Mouse (Mus musculus) megakaryocyte, embryonic 14.5 days (primary cell): ENCODE measurements around the gene Epha1. TPM values are rescaled to one million over a fixed set of nuclear protein-coding genes. Genes with fewer than 3 reads are reported as not detected.

ENCODE experiments used
- H3K27me3 ChIP-seq: replicated peaks from 2 replicates; pipeline ENCODE3; 2012; ENCODE audit warnings: inconsistent platforms
- H3K36me3 ChIP-seq: replicated peaks from 2 replicates; pipeline ENCODE3; 2012; ENCODE audit warnings: low read length, inconsistent platforms, mixed read lengths
- H3K4me1 ChIP-seq: 2 replicates; pipeline ENCODE4 v1.6.1; 2012; ENCODE audit warnings: inconsistent platforms
- H3K4me3 ChIP-seq: replicated peaks from 2 replicates; pipeline ENCODE3; 2012; ENCODE audit warnings: moderate library complexity, mild to moderate bottlenecking, inconsistent platforms
- H3K9me3 ChIP-seq: 2 replicates; pipeline ENCODE4 v1.6.1; 2012; ENCODE audit warnings: inconsistent platforms
- FLI1 ChIP-seq: IDR thresholded peaks from 2 replicates; pipeline ENCODE4 v1.6.1; 2012; ENCODE audit warnings: low read length, inconsistent platforms, mixed read lengths
- GATA1 ChIP-seq: IDR thresholded peaks from 3 replicates; pipeline ENCODE4 v1.6.1; 2012; ENCODE audit warnings: mixed read lengths, low read length, inconsistent platforms, borderline replicate concordance
- polyA plus RNA-seq: library from polyadenylated mRNA; stranded (reverse); fragments of >175 nt; gene quantifications from 2 replicates; pipeline ENCODE4 v1.2.3, GENCODE M21; 2012; ENCODE audit warnings: low replicate concordance; ENCODE audit not compliant: insufficient read depth

Gene Epha1
- polyA plus RNA-seq, 1 experiment, result not detected

DNA sequence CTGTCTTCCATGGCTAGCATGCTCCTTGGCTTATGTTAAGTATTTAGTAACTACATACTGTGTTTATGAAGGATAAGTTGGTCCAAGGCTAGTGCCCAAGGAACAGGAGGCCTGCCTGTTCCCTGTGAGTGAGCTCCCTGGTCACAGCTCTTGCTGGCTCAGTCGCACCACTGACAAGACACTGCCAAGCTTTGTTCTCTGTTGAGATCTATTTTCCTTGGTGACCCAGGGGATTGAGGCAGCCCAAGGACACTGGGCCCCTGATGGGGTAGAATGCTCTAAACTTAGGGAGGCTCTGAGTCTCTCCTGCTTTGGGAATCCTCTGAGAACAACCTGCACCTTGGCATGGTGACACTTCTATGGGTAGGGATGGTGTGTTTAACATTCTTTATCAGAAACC lies 11.0 kb downstream of the Epha1 start:
- Histone ChIP-seq H3K27me3 (no peaks in the 10 kb centered on the region), H3K36me3 (peaks cover 85% of the 10 kb centered on the region), H3K9me3 (no peaks in the 10 kb centered on the region), H3K4me1 (peaks cover 85% of the 10 kb centered on the region), H3K4me3 (peak overlapping the region; percentile 10)
- TF ChIP-seq FLI1, result no peak
- TF ChIP-seq GATA1, result no peak

DNA sequence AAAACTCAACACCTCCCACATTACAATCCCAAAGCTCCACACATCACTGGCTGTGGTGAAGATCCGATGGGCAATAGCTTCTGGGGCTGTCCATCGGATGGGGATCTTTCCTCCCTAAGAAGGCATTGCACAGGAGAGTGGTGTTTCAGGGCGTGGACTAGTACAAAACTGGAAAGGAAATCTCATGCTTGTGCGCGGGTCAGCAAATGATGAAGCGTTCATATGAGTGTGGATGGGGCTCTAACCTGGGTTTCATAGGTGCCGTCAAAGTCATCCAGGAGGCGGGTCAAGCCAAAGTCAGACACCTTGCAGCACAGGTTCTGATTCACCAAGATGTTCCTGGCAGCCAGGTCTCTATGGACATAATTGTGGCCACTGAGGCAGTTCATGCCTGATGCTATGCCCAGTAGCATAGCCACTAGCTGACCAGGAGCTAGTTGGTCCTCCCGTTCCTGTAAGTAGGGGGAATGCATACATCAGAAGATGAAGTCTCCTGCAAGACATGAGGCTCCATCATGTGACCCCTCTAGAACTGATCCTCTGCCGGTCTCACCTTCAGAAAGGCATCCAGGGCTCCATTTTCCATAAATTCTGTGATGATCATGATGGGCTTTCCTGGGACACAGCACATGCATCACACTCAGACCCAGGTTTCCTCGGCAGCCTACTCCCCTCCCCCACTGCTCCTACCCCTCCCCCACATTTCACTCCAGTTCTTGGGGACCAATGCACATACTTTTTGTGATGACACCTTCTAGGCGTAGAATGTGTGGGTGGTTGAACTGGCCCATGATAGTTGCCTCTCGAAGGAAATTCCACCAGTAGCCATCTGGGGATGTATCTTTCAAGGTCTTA lies 11.8 kb downstream of the Epha1 start:
- Histone ChIP-seq H3K9me3 (no peaks in the 10 kb centered on the region), H3K4me1 (peaks cover 94% of the 10 kb centered on the region), H3K4me3 (peak overlapping the region; percentile 19), H3K27me3 (no peaks in the 10 kb centered on the region), H3K36me3 (peaks cover 93% of the 10 kb centered on the region)
- TF ChIP-seq GATA1, result no peak
- TF ChIP-seq FLI1, result no peak

DNA sequence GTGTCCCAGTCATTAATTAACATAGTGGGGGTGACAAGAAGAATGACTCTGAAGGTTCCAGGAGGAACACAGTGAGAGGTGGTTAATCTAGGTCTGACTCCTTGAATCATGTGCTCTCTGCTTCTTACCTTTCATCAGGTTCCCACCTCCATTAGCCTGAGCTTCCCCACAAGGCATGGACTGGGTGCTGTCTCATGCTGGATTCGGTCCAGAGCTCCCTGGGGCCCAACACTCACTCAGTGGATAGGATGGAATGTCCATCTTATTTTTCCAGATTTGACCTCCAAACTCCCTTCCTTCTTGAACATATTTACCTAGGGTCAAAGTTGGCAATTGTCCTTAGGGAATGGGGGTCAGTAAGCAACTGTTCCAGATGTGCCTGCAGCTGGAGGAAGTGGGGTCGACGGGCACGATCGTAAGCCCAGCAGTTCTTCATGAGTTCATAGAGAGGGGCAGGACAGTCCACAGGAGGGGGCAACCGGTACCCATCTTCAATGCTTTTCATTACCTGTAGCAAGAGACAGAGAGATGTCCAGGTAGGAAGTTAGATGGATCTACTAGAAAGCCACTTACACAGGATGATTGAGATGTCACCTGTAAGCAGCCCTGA lies 12.7 kb downstream of the Epha1 start:
- Histone ChIP-seq H3K36me3 (peaks cover 98% of the 10 kb centered on the region), H3K9me3 (no peaks in the 10 kb centered on the region)
- no peak for TF ChIP-seq GATA1
- TF ChIP-seq FLI1, result no peak

DNA sequence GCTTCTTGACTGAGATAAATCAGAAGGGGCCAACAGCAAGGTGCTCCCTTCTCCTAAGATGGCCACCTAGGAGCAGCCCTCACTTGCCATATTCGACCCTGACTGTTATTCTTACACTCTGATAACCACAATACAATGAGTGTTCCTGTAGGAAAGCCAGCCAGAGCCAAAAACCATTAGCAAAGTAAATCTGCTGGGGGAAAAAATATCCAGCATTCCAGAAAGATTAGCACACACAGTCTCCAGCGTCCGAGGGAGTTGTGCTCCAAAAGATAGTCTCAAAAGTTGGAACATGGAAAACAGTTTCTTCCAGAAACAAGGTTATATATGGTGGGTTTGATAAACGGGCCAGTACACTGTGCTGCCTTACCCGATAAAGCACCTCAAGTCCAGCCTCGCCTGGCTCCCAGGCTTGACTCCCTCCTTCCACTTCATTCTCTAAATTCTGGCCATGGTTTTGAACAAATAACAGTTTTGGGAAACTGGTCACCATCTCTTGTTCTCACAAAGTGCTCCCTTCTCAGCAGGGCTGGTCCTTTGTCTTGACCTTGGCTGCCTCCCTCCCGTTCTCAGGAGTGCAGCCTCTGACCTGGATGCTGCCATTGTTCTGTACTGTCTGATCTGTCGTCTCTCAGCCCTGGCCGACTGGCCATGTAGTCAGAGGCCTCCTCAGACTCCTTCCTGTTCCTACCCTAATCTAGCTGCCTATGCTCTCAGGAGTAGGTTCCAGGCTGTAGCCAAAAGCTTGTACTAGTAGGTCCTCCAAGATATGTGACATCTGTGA lies 13.5 kb downstream of the Epha1 start:
- TF ChIP-seq FLI1 (no peak), GATA1 (no peak)
- peak overlapping the region; percentile 51 for H3K4me3 ChIP-seq
- no peaks in the 10 kb centered on the region for H3K27me3 ChIP-seq
- peaks cover 98% of the 10 kb centered on the region for H3K36me3 ChIP-seq
- peaks cover 100% of the 10 kb centered on the region for H3K4me1 ChIP-seq
- no peaks in the 10 kb centered on the region for H3K9me3 ChIP-seq

More for the DNA sequence above, 12.7 kb downstream of the Epha1 start:
- H3K4me1 ChIP-seq, result peaks cover 100% of the 10 kb centered on the region
- no peak overlapping the region for H3K4me3 ChIP-seq
- H3K27me3 ChIP-seq, result no peaks in the 10 kb centered on the region

DNA sequence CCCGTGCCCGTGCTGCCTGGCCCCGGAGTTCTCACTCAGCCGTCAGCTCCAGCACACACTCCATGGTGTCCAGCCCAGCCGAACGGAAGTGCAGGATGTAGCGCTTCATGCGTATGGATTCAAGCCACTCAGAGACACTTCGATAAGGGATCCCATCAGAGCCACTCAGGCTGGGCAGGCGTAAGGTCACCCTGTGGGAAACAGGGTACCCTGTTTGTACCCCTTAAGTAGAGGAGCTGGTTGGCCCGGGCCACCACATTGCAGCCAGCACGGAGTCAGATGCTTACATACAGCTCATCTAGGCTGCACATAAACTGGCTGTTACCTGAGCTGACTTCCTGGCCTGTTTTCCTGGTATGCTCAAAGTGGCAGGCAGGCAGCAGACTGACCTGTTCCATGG lies 14.2 kb downstream of the Epha1 start:
- Histone ChIP-seq H3K36me3 (peaks cover 98% of the 10 kb centered on the region), H3K4me1 (peaks cover 100% of the 10 kb centered on the region), H3K4me3 (peak overlapping the region; percentile 51), H3K9me3 (no peaks in the 10 kb centered on the region), H3K27me3 (no peaks in the 10 kb centered on the region)
- TF ChIP-seq GATA1 (no peak), FLI1 (no peak)

DNA sequence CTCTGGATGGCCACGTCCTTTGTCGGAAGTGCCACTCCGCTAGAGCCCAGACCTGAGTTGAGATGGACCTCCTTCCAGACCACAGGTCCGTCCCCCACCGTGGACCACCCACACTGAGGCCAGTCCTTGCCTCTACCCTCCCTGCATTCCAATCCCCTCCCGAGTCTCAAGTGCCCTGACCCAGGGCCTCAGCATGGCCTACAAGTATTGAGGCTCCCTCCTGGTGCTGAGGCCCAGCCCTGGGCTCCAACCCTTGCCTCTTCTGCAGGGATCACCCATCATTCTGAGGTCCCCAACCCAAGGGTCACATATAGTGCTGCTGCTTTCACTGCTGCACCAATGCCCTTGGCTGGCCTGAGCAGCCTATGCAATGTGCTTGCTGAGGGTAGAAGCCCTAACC lies 15.2 kb downstream of the Epha1 start:
- Histone ChIP-seq H3K27me3 (no peaks in the 10 kb centered on the region), H3K4me3 (peak overlapping the region; percentile 59), H3K4me1 (peaks cover 100% of the 10 kb centered on the region), H3K36me3 (peaks cover 99% of the 10 kb centered on the region), H3K9me3 (no peaks in the 10 kb centered on the region)
- TF ChIP-seq GATA1, result no peak
- no peak for TF ChIP-seq FLI1

DNA sequence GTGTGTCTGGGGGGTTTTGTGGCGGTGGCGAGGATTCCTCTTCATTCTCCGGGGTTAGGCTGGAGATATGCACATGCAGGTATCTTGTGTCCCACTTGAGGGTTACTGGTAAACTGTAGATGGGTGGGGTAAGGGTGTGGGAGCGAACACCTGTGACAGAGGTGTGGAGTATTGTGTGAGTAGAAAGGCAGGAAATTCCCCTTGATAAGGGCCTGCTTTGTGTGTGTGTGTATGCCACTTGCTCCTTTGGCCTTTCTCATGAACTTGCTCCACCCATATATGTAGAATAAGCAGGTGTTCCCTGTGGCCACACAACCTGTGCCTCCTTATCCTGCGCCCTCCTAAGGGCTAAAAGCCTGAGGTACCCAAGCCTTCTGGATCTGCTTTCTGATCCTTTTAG lies 16.2 kb downstream of the Epha1 start:
- H3K27me3 ChIP-seq, result no peaks in the 10 kb centered on the region
- H3K4me1 ChIP-seq, result peaks cover 99% of the 10 kb centered on the region
- H3K9me3 ChIP-seq, result no peaks in the 10 kb centered on the region
- H3K4me3 ChIP-seq, result peak overlapping the region; percentile 98
- peaks cover 99% of the 10 kb centered on the region for H3K36me3 ChIP-seq
- TF ChIP-seq FLI1 (no peak), GATA1 (no peak)

DNA sequence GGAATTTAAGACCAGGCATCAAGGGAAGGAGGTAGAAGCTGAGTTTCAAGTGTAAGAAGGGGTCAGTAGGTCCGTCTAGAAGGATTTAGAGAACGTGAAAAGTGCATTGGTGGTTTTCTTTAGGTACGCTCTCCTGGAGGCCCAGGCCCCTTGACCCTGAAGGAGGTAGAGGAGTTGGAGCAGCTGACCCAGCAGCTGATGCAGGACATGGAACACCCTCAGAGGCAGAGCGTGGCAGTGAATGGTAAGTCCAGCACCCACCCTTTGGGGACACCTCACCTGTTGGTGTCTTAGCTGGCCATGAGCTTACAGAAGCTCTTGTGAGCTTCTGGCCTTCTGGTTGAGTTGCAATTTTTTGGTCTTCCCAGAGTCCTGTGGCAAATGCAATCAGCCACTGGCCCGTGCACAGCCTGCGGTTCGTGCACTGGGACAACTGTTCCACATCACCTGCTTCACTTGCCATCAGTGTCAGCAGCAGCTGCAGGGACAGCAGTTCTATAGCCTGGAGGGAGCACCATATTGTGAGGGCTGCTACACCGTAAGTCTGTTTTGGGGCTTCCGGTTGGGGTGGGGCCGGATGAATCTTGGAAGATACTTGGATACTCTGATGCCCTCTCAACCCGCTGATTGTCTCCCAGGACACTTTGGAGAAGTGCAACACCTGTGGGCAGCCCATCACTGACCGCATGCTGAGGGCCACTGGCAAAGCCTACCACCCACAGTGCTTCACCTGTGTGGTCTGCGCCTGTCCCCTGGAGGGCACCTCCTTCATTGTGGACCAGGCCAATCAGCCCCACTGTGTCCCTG lies 17.1 kb downstream of the Epha1 start:
- Histone ChIP-seq H3K36me3 (peaks cover 99% of the 10 kb centered on the region), H3K4me3 (peak overlapping the region; percentile 98), H3K4me1 (peaks cover 99% of the 10 kb centered on the region), H3K9me3 (no peaks in the 10 kb centered on the region), H3K27me3 (no peaks in the 10 kb centered on the region)
- TF ChIP-seq FLI1, result no peak
- TF ChIP-seq GATA1, result no peak

DNA sequence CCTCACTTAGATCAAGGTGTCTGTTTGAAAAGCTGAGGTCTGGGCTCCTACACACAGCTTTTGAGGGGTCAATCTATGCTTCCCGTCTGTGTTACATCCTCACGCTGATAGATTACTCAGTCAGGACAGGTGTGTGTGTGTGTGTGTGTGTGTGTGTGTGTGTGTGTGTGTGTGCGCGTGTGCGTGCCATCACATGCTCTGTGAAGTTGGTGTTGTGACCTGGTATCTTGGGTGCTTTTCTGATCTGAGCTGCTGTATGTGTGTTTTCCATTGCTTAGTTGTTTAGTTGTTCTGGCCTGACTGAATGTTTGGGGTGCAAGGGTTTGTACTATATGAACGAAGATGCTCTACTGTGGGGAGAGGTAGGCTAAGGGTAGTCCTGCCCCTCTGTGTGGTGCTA lies 17.7 kb downstream of the Epha1 start:
- Histone ChIP-seq H3K9me3 (no peaks in the 10 kb centered on the region), H3K4me3 (peak overlapping the region; percentile 98), H3K4me1 (peaks cover 94% of the 10 kb centered on the region), H3K36me3 (peaks cover 99% of the 10 kb centered on the region), H3K27me3 (no peaks in the 10 kb centered on the region)
- TF ChIP-seq FLI1, result no peak
- TF ChIP-seq GATA1, result no peak
